Mouse (Mus musculus): ENCODE data around the gene Slc4a1.

DNA sequence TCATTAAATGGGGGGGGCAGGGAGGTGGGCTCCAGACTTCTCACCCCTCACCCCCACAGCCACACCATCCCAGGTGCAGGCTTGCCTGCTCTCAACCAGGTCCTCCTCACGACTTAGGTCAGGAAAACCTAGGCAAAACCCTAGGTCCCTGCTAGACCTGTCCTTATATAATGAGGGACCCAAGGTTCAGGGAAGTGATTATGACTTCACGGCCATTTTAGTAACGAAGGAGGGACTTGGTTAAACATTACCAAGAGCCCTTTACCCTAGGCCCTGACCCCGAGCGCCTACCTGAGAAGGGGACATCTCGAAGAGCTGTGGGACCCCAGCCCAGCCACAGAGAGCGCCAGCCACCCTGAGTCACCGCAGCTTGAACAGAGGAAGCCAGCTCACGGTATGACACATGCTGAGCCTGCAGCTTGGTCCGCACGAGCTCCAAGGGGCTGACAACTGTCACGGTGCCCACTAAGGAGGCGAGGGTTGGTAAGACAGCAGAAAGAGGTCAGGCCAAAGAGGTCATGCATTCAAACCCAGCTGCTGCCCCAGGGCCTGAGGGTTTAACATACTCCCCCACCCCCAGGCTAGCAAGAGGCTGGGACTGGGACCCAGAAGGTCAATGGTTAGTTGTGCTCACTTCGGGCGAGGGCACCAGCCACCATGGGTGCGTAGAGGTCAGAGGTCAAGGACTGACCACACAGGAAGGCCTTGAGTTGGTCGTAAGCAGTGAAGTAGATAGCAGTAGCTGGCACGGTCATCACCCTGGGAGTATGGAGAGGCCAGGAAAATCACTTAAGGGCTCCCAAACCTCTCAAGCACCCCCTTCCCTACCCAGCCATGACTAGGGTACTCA, 38.4 kb upstream of the Slc4a1 start:
- TF ChIP-seq POLR2A (IDR thresholded peaks at IDR 0.05; ENCODE audit: borderline replicate concordance, extremely low read depth, insufficient read depth, insufficient read length, poor library complexity, severe bottlenecking), result no peak
- no peak for TF ChIP-seq CTCF (IDR thresholded peaks at IDR 0.05; ENCODE audit: borderline replicate concordance, extremely low read depth, insufficient read depth, insufficient read length)

All from brain, embryonic 14.5 days (tissue).